Mouse (Mus musculus) testis, adult 2 months (tissue): ENCODE results near the gene Snrpa1.

ENCODE experiments used
- CTCF ChIP-seq: fragments of 200-500 bp; IDR thresholded peaks from 2 replicates; pipeline ENCODE4 v1.5.1; 2012; ENCODE audit warnings: low read depth, mild to moderate bottlenecking, inconsistent platforms, low read length, moderate library complexity; ENCODE audit not compliant: control insufficient read depth, insufficient read depth, insufficient replicate concordance
- POLR2A ChIP-seq: fragments of 200-500 bp; IDR thresholded peaks from 2 replicates; pipeline ENCODE4 v1.6.1; 2012; ENCODE audit warnings: low read depth, mild to moderate bottlenecking, inconsistent platforms, low read length, moderate library complexity; ENCODE audit not compliant: control insufficient read depth

- TF ChIP-seq CTCF = no peak
- no peak for TF ChIP-seq POLR2A
These were observed 25.0 kb downstream of the Snrpa1 start for GRCm38 (mm10) chr7:66083757-66084156.
